Mouse (Mus musculus) adrenal gland, adult (tissue): Measurements from ENCODE around the gene Tmc2.

Experiments used
- DNase-seq, 2 experiments: peaks; one replicate each; pipeline ENCODE4 v3.0.0; 2022 to 2023; ENCODE audit warnings: low spot score in 1 of 2; ENCODE audit not compliant: inconsistent age in 2 of 2

Gene Tmc2

GRCm38 (mm10) chr2:130248226-130248625 is 53.2 kb downstream of the Tmc2 start:
- no peak for DNase-seq

- DNase-seq: no peak
Measured at GRCm38 (mm10) chr2:130256762-130257161, 61.8 kb downstream of the Tmc2 start.

GRCm38 (mm10) chr2:130260822-130261221 is 65.8 kb downstream of the Tmc2 start:
- no peak for DNase-seq

GRCm38 (mm10) chr2:130261914-130262313 is 66.9 kb downstream of the Tmc2 start:
- DNase-seq: no peak

- DNase-seq: no peak
Measured at GRCm38 (mm10) chr2:130262398-130262797, 67.4 kb downstream of the Tmc2 start.

GRCm38 (mm10) chr2:130265520-130265919 is 70.5 kb downstream of the Tmc2 start:
- DNase-seq: no peak

- no peak for DNase-seq
Measured at GRCm38 (mm10) chr2:130268074-130268473, 73.1 kb downstream of the Tmc2 start.

GRCm38 (mm10) chr2:130273732-130274131 is 78.7 kb downstream of the Tmc2 start:
- no peak for DNase-seq

GRCm38 (mm10) chr2:130274149-130274861 is 79.3 kb downstream of the Tmc2 start, which contains the start of gene Nop56:
Nop56 (plus strand) TSS chr2:130274430.
- peak; percentile 99 to 100 for DNase-seq

GRCm38 (mm10) chr2:130274862-130275261 is 79.9 kb downstream of the Tmc2 start:
- DNase-seq: no peak

GRCm38 (mm10) chr2:130275649-130276048 is 80.7 kb downstream of the Tmc2 start:
- DNase-seq: peak; percentile 43 to 77

GRCm38 (mm10) chr2:130279600-130280091 is 84.7 kb downstream of the Tmc2 start:
- DNase-seq: no peak

GRCm38 (mm10) chr2:130280224-130280623 is 85.2 kb downstream of the Tmc2 start:
- DNase-seq: no peak

GRCm38 (mm10) chr2:130280818-130281217 is 85.8 kb downstream of the Tmc2 start:
- no peak for DNase-seq

GRCm38 (mm10) chr2:130283854-130284654 is 89.1 kb downstream of the Tmc2 start, which contains the start of gene Idh3b:
Idh3b (minus strand) TSS chr2:130284547.
- peak; percentile 91 to 97 for DNase-seq

GRCm38 (mm10) chr2:130289086-130289485 is 94.1 kb downstream of the Tmc2 start:
- no peak for DNase-seq

GRCm38 (mm10) chr2:130291434-130291833 is 96.4 kb downstream of the Tmc2 start:
- peak; percentile 65 to 88 for DNase-seq

- no peak for DNase-seq
Measured at GRCm38 (mm10) chr2:130293009-130293408, 98.0 kb downstream of the Tmc2 start.

- DNase-seq: peak in 1 of 2 experiments; percentile 34
Measured at GRCm38 (mm10) chr2:130293486-130293885, 98.5 kb downstream of the Tmc2 start.

GRCm38 (mm10) chr2:130294218-130294935 is 99.4 kb downstream of the Tmc2 start:
- peak; percentile 21 to 71 for DNase-seq

GRCm38 (mm10) chr2:130294936-130295277 is 99.9 kb downstream of the Tmc2 start, which contains the start of gene Ebf4:
Ebf4 (plus strand) TSS chr2:130295169.
- peak in 1 of 2 experiments; percentile 55 for DNase-seq
